Mouse (Mus musculus) limb, embryonic 11.5 days (tissue): ENCODE measurements at regions not wholly inside any gene's neighbourhood (a gene's known extent, or its start where the extent isn't known, plus 50 kb on each side); places are given as distances from the start of the nearest gene placed in this dataset.

Experiments
- ATAC-seq: fragments of 200-750 bp; cut with Nextera tagmentation; 2 replicates; pipeline ENCODE4 v1.8.0; 2017; ENCODE audit warnings: low read depth; ENCODE audit not compliant: insufficient number of reproducible peaks, low FRiP score, low TSS enrichment
- DNase-seq: peaks from one replicate; pipeline ENCODE4 v3.0.0-alpha.2; 2015; ENCODE audit warnings: low spot score
- H3K27ac ChIP-seq: fragments of 300-500 bp; sonication (generic); replicated peaks from 2 replicates; pipeline ENCODE4 v1.5.1; 2014; ENCODE audit warnings: low read depth, mild to moderate bottlenecking, low read length
- H3K27me3 ChIP-seq: fragments of 300-500 bp; sonication (generic); 2 replicates; pipeline ENCODE4 v1.6.1; 2014; ENCODE audit warnings: mild to moderate bottlenecking, low read length, mixed read lengths; ENCODE audit not compliant: control insufficient read depth, insufficient read depth
- H3K36me3 ChIP-seq: fragments of 300-500 bp; sonication (generic); 2 replicates; pipeline ENCODE4 v1.6.1; 2014; ENCODE audit warnings: mild to moderate bottlenecking, low read length, moderate library complexity, mixed read lengths; ENCODE audit not compliant: control insufficient read depth, insufficient read depth
- H3K4me1 ChIP-seq: fragments of 300-500 bp; sonication (generic); 2 replicates; pipeline ENCODE4 v1.6.1; 2014; ENCODE audit warnings: low read length, mixed read lengths; ENCODE audit not compliant: control insufficient read depth, insufficient read depth
- H3K4me2 ChIP-seq: fragments of 300-500 bp; sonication (generic); 2 replicates; pipeline ENCODE4 v1.6.1; 2014; ENCODE audit warnings: low read depth, mild to moderate bottlenecking, moderate library complexity; ENCODE audit not compliant: severe bottlenecking
- H3K4me3 ChIP-seq: fragments of 300-500 bp; sonication (generic); 2 replicates; pipeline ENCODE4 v1.5.1; 2014; ENCODE audit warnings: low read depth, low read length
- H3K9ac ChIP-seq: fragments of 300-500 bp; sonication (generic); 2 replicates; pipeline ENCODE4 v1.6.1; 2014; ENCODE audit warnings: mild to moderate bottlenecking, low read length
- H3K9me3 ChIP-seq: fragments of 300-500 bp; sonication (generic); 2 replicates; pipeline ENCODE4 v1.6.1; 2016; ENCODE audit warnings: low read length; ENCODE audit not compliant: control insufficient read depth
- WGBS: fragments of 180-500 bp; shearing (Covaris S2); extraction: QIAGEN DNeasy Blood & Tissue Kit; methylation state at CpG from one replicate; pipeline ENCODE4 v1.1.7; 2014; 5-methylcytosine and 5-hydroxymethylcytosine counted together

DNA sequence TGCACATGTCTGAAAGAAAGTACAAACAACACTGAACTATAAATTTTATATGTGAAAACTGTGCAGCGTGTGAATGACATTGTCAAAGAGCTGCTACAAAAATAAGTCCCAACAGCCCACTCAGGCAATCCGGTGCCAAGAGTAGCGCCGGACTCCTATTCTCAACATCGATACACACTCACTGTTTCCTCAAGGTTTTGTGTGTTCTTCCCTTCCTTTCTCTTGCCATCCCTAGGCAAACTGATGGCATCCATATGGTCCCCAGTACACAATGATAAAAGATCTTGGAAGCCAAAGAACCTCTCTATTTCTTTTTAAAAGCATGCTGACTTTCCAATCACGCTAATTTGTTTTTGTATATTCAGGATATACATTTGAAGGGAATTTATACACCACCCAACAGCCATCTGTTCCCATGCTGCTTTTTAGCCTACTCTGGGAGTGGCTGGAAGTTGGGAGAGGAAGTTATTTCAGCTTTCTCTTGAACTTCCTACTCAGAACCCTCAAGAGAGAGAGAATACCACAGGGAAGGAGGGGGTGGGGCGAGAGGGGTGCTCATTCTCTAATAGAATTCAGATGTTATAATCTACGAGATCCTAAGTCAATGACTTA lies 205.9 kb upstream of the Xylt1 start:
- H3K4me1 ChIP-seq = no peaks in the 10 kb centered on the region
- WGBS = 83% methylated on average over 8 of the region's 8 CpGs
- no peak overlapping the region for H3K4me2 ChIP-seq
- H3K27ac ChIP-seq = no peak overlapping the region
- DNase-seq (no peak), ATAC-seq (no peak)
- H3K27me3 ChIP-seq = no peaks in the 10 kb centered on the region
- no peak overlapping the region for H3K4me3 ChIP-seq
- no peaks in the 10 kb centered on the region for H3K36me3 ChIP-seq
- no peak overlapping the region for H3K9ac ChIP-seq
- H3K9me3 ChIP-seq = no peaks in the 10 kb centered on the region

DNA sequence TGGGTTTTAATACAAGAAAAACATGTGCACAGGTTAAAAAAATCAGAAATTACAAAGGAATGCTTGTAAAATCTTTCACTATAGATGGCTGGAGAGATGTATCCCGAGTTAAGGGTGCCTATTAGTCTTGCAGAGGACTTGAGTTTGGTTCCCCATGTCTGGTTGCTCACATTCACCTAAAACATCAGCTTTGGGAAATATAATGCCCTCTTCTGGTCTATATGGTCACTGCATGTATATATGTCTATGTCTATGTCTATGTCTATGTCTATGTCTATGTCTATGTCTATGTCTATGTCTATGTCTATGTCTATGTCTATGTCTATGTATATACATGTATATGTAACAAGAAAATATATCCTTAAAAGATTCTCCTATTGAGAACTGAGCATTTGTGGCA lies 196.8 kb upstream of the Xylt1 start:
- DNase-seq (no peak), ATAC-seq (no peak)
- no peaks in the 10 kb centered on the region for H3K9me3 ChIP-seq
- H3K27me3 ChIP-seq = no peaks in the 10 kb centered on the region
- no peak overlapping the region for H3K27ac ChIP-seq
- H3K4me3 ChIP-seq = no peak overlapping the region
- no peak overlapping the region for H3K4me2 ChIP-seq
- WGBS = 51% methylated on average over 1 of the region's 1 CpGs
- no peaks in the 10 kb centered on the region for H3K36me3 ChIP-seq
- H3K4me1 ChIP-seq = no peaks in the 10 kb centered on the region
- no peak overlapping the region for H3K9ac ChIP-seq

DNA sequence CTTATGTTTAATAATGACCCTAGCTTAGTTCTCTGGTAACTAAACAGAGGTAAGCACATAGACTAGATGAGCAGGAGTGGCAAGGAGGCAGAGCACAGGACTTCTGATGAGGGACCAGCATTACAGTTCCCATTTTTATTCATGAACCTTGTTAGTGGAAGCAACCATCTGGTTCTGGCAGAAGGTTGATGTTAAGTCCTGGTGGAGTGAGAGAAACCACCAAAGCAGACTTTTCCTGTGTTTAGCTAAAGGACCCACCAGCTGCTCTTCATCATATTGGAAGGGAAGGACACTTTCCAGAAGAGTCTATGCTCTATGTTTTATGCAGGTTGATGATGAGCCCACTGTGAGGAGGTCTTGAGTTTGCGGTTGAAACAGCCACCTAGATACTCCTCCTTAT lies 194.9 kb upstream of the Xylt1 start:
- 93% methylated on average over 1 of the region's 1 CpGs for WGBS

DNA sequence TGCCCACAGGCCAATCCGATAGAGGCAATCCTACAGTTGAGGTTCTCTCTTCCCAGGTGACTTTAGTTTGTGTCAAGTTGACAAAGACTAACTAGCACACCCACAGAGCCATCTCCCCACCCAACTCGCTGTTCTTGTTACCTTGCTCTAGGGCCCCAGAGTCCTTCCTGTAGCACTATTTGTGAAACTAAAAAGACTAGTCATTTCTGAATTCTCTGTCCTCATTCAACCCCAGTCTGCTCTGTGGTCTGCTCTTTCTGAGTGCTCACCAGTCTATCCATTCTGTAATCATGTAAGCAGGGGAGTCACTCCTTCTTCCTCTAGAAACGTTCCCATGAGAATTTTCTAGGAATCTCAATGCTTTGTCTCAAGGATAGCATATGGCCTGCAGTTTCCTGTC lies 184.2 kb upstream of the Xylt1 start:
- WGBS = 83% methylated on average over 3 of the region's 3 CpGs
- DNase-seq = no peak

More for the DNA sequence above, 194.9 kb upstream of the Xylt1 start:
- H3K36me3 ChIP-seq = no peaks in the 10 kb centered on the region
- no peak overlapping the region for H3K9ac ChIP-seq
- DNase-seq = no peak
- no peak overlapping the region for H3K27ac ChIP-seq
- H3K4me1 ChIP-seq = no peaks in the 10 kb centered on the region
- ATAC-seq = no peak
- H3K27me3 ChIP-seq = no peaks in the 10 kb centered on the region
- no peaks in the 10 kb centered on the region for H3K9me3 ChIP-seq
- H3K4me2 ChIP-seq = no peak overlapping the region
- no peak overlapping the region for H3K4me3 ChIP-seq

DNA sequence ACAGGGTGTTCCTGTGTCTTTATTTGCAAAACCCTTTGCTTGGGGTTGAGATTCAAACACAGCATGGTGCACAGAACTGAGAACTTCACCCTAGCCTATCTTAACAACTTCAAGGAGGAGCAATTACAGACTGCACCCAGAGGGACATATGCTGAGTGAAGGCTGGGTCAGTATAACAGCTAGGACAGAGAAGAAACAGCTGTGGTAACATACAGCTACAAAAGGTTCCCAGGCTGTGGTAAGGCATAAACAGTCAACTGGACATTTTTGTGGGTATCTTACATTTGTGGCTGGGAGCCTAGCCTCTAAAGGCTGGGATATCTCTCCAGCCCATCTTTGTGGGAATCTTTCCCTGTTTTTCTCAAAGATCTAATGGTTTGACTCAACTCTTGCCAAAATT lies 154.5 kb upstream of the Xylt1 start:
- no peak for DNase-seq
- Histone ChIP-seq H3K36me3 (no peaks in the 10 kb centered on the region), H3K4me2 (no peak overlapping the region), H3K27ac (no peak overlapping the region), H3K4me3 (no peak overlapping the region), H3K4me1 (no peaks in the 10 kb centered on the region), H3K27me3 (no peaks in the 10 kb centered on the region), H3K9ac (no peak overlapping the region), H3K9me3 (no peaks in the 10 kb centered on the region)
- no peak for ATAC-seq

More for the DNA sequence above, 184.2 kb upstream of the Xylt1 start:
- H3K27me3 ChIP-seq = no peaks in the 10 kb centered on the region
- no peak overlapping the region for H3K4me2 ChIP-seq
- no peak overlapping the region for H3K4me3 ChIP-seq
- no peak overlapping the region for H3K27ac ChIP-seq
- H3K9me3 ChIP-seq = no peaks in the 10 kb centered on the region
- no peaks in the 10 kb centered on the region for H3K36me3 ChIP-seq
- H3K4me1 ChIP-seq = no peaks in the 10 kb centered on the region
- no peak overlapping the region for H3K9ac ChIP-seq
- ATAC-seq = no peak

DNA sequence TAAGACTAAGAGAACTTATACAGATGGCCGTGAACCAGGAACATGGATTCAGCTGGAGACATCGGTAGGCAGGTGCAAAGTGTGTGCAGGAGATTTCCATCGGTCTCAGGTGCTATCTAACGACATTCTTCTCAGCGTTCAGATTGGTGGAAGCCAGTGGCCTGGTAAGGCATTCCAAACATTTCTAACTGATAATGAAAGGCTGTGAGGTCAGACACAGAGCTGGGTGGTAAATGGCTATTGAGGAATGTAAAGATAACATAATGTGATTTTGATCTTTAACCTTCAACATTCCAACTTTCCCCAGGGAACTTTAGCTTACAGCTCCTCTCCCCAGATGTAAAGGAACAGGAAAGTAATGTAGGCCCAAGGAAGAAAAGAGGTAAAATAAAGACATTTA lies 151.2 kb upstream of the Xylt1 start:
- Histone ChIP-seq H3K4me2 (no peak overlapping the region), H3K4me3 (no peak overlapping the region), H3K27ac (no peak overlapping the region), H3K36me3 (no peaks in the 10 kb centered on the region), H3K9me3 (no peaks in the 10 kb centered on the region), H3K9ac (no peak overlapping the region), H3K27me3 (no peaks in the 10 kb centered on the region), H3K4me1 (no peaks in the 10 kb centered on the region)
- ATAC-seq (no peak), DNase-seq (no peak)
- 76% methylated on average over 5 of the region's 5 CpGs for WGBS

DNA sequence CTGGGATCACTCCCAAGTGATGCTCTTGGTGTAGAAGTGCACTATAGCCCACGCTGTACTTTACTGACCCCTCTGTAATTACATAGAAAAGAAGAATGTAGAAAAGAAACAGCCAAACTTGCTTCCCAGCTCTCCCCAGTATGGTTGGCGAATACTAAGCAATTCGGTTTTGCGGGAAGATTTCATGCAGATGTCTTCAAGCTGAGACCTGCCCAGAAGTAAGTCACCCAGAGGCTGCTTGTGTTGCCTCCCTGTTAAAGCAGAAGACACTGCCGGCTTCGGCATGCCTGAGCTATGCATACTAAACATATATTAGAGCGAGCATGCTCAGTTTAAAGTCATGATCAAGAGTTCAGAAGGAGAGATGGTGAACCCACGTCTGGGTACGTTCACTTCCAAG lies 124.0 kb upstream of the Xylt1 start:
- Histone ChIP-seq H3K4me1 (peaks cover 7% of the 10 kb centered on the region; the same call in 1 of the 2 replicates), H3K9ac (no peak overlapping the region), H3K9me3 (no peaks in the 10 kb centered on the region), H3K36me3 (no peaks in the 10 kb centered on the region), H3K27me3 (no peaks in the 10 kb centered on the region), H3K4me2 (no peak overlapping the region), H3K4me3 (no peak overlapping the region), H3K27ac (no peak overlapping the region)
- 79% methylated on average over 9 of the region's 9 CpGs for WGBS
- no peak for DNase-seq
- no peak for ATAC-seq

DNA sequence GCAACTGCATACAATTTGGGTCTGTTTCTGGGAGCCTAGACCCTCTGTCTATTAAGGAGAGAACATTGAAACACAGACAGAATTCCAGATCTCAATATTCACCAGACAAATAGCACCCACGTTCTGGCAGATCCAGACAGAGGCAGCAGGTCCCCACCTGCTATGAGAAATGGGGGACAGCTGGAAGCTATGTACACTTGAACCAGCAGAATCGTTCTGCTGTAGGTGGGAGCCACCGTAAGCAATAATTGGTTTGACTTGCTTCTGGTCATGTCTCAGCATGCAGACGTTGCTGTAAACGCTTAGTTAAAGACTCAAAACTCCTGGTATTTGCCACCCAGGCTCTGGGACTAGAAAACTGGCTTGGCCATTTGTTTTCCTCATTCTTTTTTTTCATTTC lies 122.2 kb upstream of the Xylt1 start:
- Histone ChIP-seq H3K27ac (no peak overlapping the region; the same call in 1 of the 2 replicates), H3K27me3 (no peaks in the 10 kb centered on the region), H3K4me3 (no peak overlapping the region), H3K4me1 (peaks cover 7% of the 10 kb centered on the region; the same call in 1 of the 2 replicates), H3K9ac (no peak overlapping the region), H3K36me3 (no peaks in the 10 kb centered on the region), H3K4me2 (no peak overlapping the region), H3K9me3 (no peaks in the 10 kb centered on the region)
- ATAC-seq (no peak), DNase-seq (no peak)
- WGBS = 23% methylated on average over 5 of the region's 5 CpGs

DNA sequence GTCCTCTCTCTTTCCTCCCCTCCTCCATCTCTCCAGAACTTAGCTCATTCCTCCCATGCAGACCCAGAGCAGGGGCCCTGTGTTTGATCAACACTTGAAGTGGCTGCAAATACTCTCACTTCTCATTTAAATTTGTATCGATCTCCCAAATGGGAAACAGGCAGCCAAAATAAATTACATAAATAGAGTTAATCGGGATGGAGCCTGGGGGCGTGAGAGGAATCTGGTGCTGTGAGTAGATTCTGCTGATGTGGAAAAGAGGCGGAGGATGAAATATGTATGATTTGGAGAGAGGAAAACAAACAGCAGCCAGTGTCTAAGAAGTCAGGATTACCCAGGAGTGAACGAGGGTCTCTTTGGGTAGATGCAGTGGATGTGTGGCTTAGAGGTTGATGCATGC lies 121.6 kb upstream of the Xylt1 start:
- DNase-seq (no peak), ATAC-seq (no peak)
- no peaks in the 10 kb centered on the region for H3K36me3 ChIP-seq
- H3K27ac ChIP-seq = no peak overlapping the region; the same call in 1 of the 2 replicates
- no peaks in the 10 kb centered on the region for H3K9me3 ChIP-seq
- H3K4me3 ChIP-seq = no peak overlapping the region
- H3K9ac ChIP-seq = no peak overlapping the region
- peak overlapping the region; percentile 15; the same call in 1 of the 2 replicates for H3K4me2 ChIP-seq
- no peaks in the 10 kb centered on the region for H3K27me3 ChIP-seq
- WGBS = 41% methylated on average over 5 of the region's 5 CpGs
- peaks cover 7% of the 10 kb centered on the region; the same call in 1 of the 2 replicates for H3K4me1 ChIP-seq
